Mouse (Mus musculus) MEL (cell line): ENCODE measurements around the gene Cyth3. TPM values are rescaled to one million over a fixed set of nuclear protein-coding genes. Genes with fewer than 3 reads are reported as not detected.
A peak's percentile ranks its signal among the peaks of the same experiment; 100 is the strongest.

ENCODE experiments used
- DNase-seq: peaks from one replicate; pipeline ENCODE4 v3.0.0; 2011; ENCODE audit warnings: low read depth, low spot score
- H3K27ac ChIP-seq: 2 replicates; pipeline ENCODE4 v1.5.1; 2012; ENCODE audit warnings: low read depth, mild to moderate bottlenecking, control low read depth, low read length, moderate library complexity; ENCODE audit not compliant: control insufficient read depth
- H3K27me3 ChIP-seq, 2 experiments: fragments of 150-350 bp in 1 of 2; sonication (generic) in 1 of 2; 2 replicates each; pipeline ENCODE4 v1.6.1; 2012; ENCODE audit warnings: low read length in 2 of 2, mild to moderate bottlenecking in 2 of 2, improper control_type of control experiment in 1 of 2, moderate library complexity in 1 of 2; ENCODE audit not compliant: insufficient read depth in 2 of 2, control insufficient read depth in 1 of 2
- H3K36me3 ChIP-seq, 2 experiments: 2 replicates each; pipeline ENCODE4 v1.6.1; 2012 to 2014; ENCODE audit warnings: low read length in 2 of 2, improper control_type of control experiment in 1 of 2, inconsistent platforms in 1 of 2, mild to moderate bottlenecking in 1 of 2; ENCODE audit not compliant: insufficient read depth in 2 of 2, control insufficient read depth in 1 of 2
- H3K4me1 ChIP-seq, 2 experiments: fragments of 150-350 bp in 1 of 2; sonication (generic) in 1 of 2; 2 replicates each; pipeline ENCODE4 v1.6.1; 2012; ENCODE audit warnings: low read length in 2 of 2, improper control_type of control experiment in 1 of 2, mild to moderate bottlenecking in 1 of 2; ENCODE audit not compliant: insufficient read depth in 2 of 2, control insufficient read depth in 1 of 2
- H3K4me3 ChIP-seq, 2 experiments: fragments of 150-350 bp in 1 of 2; sonication (generic) in 1 of 2; 2 replicates each; pipeline ENCODE4 v1.5.1; 2012; ENCODE audit warnings: low read depth in 2 of 2, low read length in 2 of 2, mild to moderate bottlenecking in 2 of 2, moderate library complexity in 2 of 2, control low read depth in 1 of 2, improper control_type of control experiment in 1 of 2; ENCODE audit not compliant: control insufficient read depth in 1 of 2, insufficient read depth in 1 of 2
- H3K79me2 ChIP-seq: 2 replicates; pipeline ENCODE4 v1.6.1; 2012; ENCODE audit warnings: mild to moderate bottlenecking, low read length, moderate library complexity; ENCODE audit not compliant: control insufficient read depth, poor library complexity, insufficient read depth
- H3K9ac ChIP-seq: 2 replicates; pipeline ENCODE4 v1.6.1; 2012; ENCODE audit warnings: low read depth, mild to moderate bottlenecking, control low read depth, low read length, moderate library complexity; ENCODE audit not compliant: control insufficient read depth, poor library complexity, severe bottlenecking
- H3K9me3 ChIP-seq: fragments of 150-350 bp; sonication (generic); replicated peaks from 2 replicates; pipeline ENCODE4 v1.6.1; 2012; ENCODE audit warnings: mild to moderate bottlenecking, low read length, improper control_type of control experiment, moderate library complexity; ENCODE audit not compliant: insufficient read depth
- BHLHE40 ChIP-seq: IDR thresholded peaks from 2 replicates; pipeline ENCODE4 v1.6.1; 2012; ENCODE audit warnings: low read depth, mild to moderate bottlenecking, inconsistent platforms, low read length, improper control_type of control experiment, borderline replicate concordance
- CHD2 ChIP-seq: IDR thresholded peaks from 2 replicates; pipeline ENCODE4 v1.6.1; 2011; ENCODE audit warnings: low read length, improper control_type of control experiment
- CTCF ChIP-seq, 3 experiments: IDR thresholded peaks in 2 of 3; conservative IDR thresholded peaks in 1 of 3; 2 replicates each; pipeline ENCODE4 v1.5.1; 2011 to 2012; ENCODE audit warnings: low read length in 3 of 3, low read depth in 2 of 3, mild to moderate bottlenecking in 2 of 3, improper control_type of control experiment in 1 of 3, inconsistent platforms in 1 of 3, mixed read lengths in 1 of 3, moderate library complexity in 1 of 3; ENCODE audit not compliant: control insufficient read depth in 1 of 3, insufficient read depth in 1 of 3, poor library complexity in 1 of 3, severe bottlenecking in 1 of 3
- E2F4 ChIP-seq: IDR thresholded peaks from 2 replicates; pipeline ENCODE4 v1.6.1; 2011; ENCODE audit warnings: low read depth, low read length, improper control_type of control experiment, borderline replicate concordance
- ELF1 ChIP-seq: IDR thresholded peaks from 2 replicates; pipeline ENCODE4 v1.6.1; 2014; ENCODE audit warnings: low read depth, mild to moderate bottlenecking, inconsistent platforms, low read length, improper control_type of control experiment, moderate library complexity
- ETS1 ChIP-seq: IDR thresholded peaks from 2 replicates; pipeline ENCODE4 v1.6.1; 2012; ENCODE audit warnings: low read depth, mild to moderate bottlenecking, inconsistent platforms, low read length, improper control_type of control experiment, moderate library complexity
- GATA1 ChIP-seq: IDR thresholded peaks from 2 replicates; pipeline ENCODE4 v1.6.1; 2011; ENCODE audit warnings: low read depth, low read length, improper control_type of control experiment
- HCFC1 ChIP-seq: IDR thresholded peaks from 2 replicates; pipeline ENCODE4 v1.6.1; 2012; ENCODE audit warnings: low read depth, mild to moderate bottlenecking, inconsistent platforms, low read length, improper control_type of control experiment, moderate library complexity
- KAT2A ChIP-seq: conservative IDR thresholded peaks from 2 replicates; pipeline ENCODE4 v1.6.1; 2012; ENCODE audit warnings: low read depth, low read length, improper control_type of control experiment, inconsistent platforms
- MAFK ChIP-seq: IDR thresholded peaks from 2 replicates; pipeline ENCODE4 v1.6.1; 2011; ENCODE audit warnings: low read depth, mild to moderate bottlenecking, low read length, improper control_type of control experiment, borderline replicate concordance
- MAX ChIP-seq: IDR thresholded peaks from 2 replicates; pipeline ENCODE4 v1.6.1; 2011; ENCODE audit warnings: low read length, improper control_type of control experiment
- MAZ ChIP-seq: IDR thresholded peaks from 2 replicates; pipeline ENCODE4 v1.6.1; 2012; ENCODE audit warnings: low read depth, mild to moderate bottlenecking, inconsistent platforms, low read length, improper control_type of control experiment
- MXI1 ChIP-seq: IDR thresholded peaks from 2 replicates; pipeline ENCODE4 v1.6.1; 2011; ENCODE audit warnings: mild to moderate bottlenecking, low read depth, low read length, improper control_type of control experiment
- MYC ChIP-seq: IDR thresholded peaks from 2 replicates; pipeline ENCODE4 v1.6.1; 2011; ENCODE audit warnings: low read depth, mild to moderate bottlenecking, low read length, improper control_type of control experiment, moderate library complexity
- NELFE ChIP-seq: IDR thresholded peaks from 2 replicates; pipeline ENCODE4 v1.6.1; 2011; ENCODE audit warnings: low read depth, low read length, improper control_type of control experiment
- NRF1 ChIP-seq: IDR thresholded peaks from 2 replicates; pipeline ENCODE4 v1.6.1; 2014; ENCODE audit warnings: low read depth, mild to moderate bottlenecking, inconsistent platforms, low read length, improper control_type of control experiment, moderate library complexity; ENCODE audit not compliant: poor library complexity, insufficient read depth, severe bottlenecking
- POLR2A ChIP-seq, 2 experiments: IDR thresholded peaks; 2 replicates each; pipeline ENCODE4 v1.6.1; 2011 to 2012; ENCODE audit warnings: low read length in 2 of 2, mild to moderate bottlenecking in 2 of 2, control low read depth in 1 of 2, improper control_type of control experiment in 1 of 2, low read depth in 1 of 2, moderate library complexity in 1 of 2; ENCODE audit not compliant: control insufficient read depth in 1 of 2, insufficient read depth in 1 of 2, poor library complexity in 1 of 2
- POLR2AphosphoS2 ChIP-seq: IDR thresholded peaks from 2 replicates; pipeline ENCODE4 v1.6.1; 2011; ENCODE audit warnings: low read length, improper control_type of control experiment
- POLR2AphosphoS5 ChIP-seq: IDR thresholded peaks from 2 replicates; pipeline ENCODE4 v1.6.1; 2012; ENCODE audit warnings: low read depth, borderline replicate concordance, mild to moderate bottlenecking, inconsistent platforms, low read length, moderate library complexity, mixed read lengths
- SIN3A ChIP-seq: IDR thresholded peaks from 2 replicates; pipeline ENCODE4 v1.6.1; 2012; ENCODE audit warnings: low read length, improper control_type of control experiment, inconsistent platforms
- SMC3 ChIP-seq: IDR thresholded peaks from 2 replicates; pipeline ENCODE4 v1.6.1; 2011; ENCODE audit warnings: low read depth, low read length, improper control_type of control experiment
- TCF12 ChIP-seq: IDR thresholded peaks from 2 replicates; pipeline ENCODE4 v1.6.1; 2014; ENCODE audit warnings: low read depth, mild to moderate bottlenecking, inconsistent platforms, low read length, improper control_type of control experiment, moderate library complexity
- USF1 ChIP-seq: IDR thresholded peaks from 2 replicates; pipeline ENCODE4 v1.6.1; 2014; ENCODE audit warnings: low read depth, mild to moderate bottlenecking, inconsistent platforms, low read length, improper control_type of control experiment, moderate library complexity
- USF2 ChIP-seq, 2 experiments: IDR thresholded peaks; 2 replicates each; pipeline ENCODE4 v1.6.1; 2011 to 2012; ENCODE audit warnings: improper control_type of control experiment in 2 of 2, low read length in 2 of 2, borderline replicate concordance in 1 of 2, inconsistent platforms in 1 of 2, low read depth in 1 of 2, mild to moderate bottlenecking in 1 of 2; ENCODE audit not compliant: insufficient read depth in 1 of 2
- ZKSCAN1 ChIP-seq: IDR thresholded peaks from 2 replicates; pipeline ENCODE4 v1.6.1; 2012; ENCODE audit warnings: low read depth, mild to moderate bottlenecking, inconsistent platforms, low read length, improper control_type of control experiment, moderate library complexity
- ZMIZ1 ChIP-seq: IDR thresholded peaks from 2 replicates; pipeline ENCODE4 v1.6.1; 2012; ENCODE audit warnings: low read depth, mild to moderate bottlenecking, inconsistent platforms, low read length, improper control_type of control experiment, moderate library complexity
- ZNF384 ChIP-seq: IDR thresholded peaks from 2 replicates; pipeline ENCODE4 v1.6.1; 2012; ENCODE audit warnings: low read depth, mild to moderate bottlenecking, inconsistent platforms, low read length, improper control_type of control experiment
- polyA plus RNA-seq, 2 experiments: library from polyadenylated mRNA; stranded (reverse) in 1 of 2; unstranded in 1 of 2; fragments of >175 nt in 1 of 2; fragments of >200 nt in 1 of 2; gene quantifications; 2 replicates each; pipeline versions ENCODE4 v1.2.1 to v1.2.4; 2012; ENCODE audit warnings: low replicate concordance in 2 of 2, low read depth in 1 of 2; ENCODE audit not compliant: insufficient read length in 2 of 2, insufficient read depth in 1 of 2, missing spikeins in 1 of 2
- total RNA-seq: library from RNA; depleted of rRNA; stranded (reverse); fragments of 300-350 nt; gene quantifications from 2 replicates; pipeline ENCODE4 v1.2.3, GENCODE M21; 2012; rRNA removed

Cyth3 gene
- 32.8 and 41.1 TPM in 2 replicates for total RNA-seq
- polyA plus RNA-seq = 10 to 100 TPM in 1 of 2 experiments, not detected in 1; 44.9 TPM

DNA sequence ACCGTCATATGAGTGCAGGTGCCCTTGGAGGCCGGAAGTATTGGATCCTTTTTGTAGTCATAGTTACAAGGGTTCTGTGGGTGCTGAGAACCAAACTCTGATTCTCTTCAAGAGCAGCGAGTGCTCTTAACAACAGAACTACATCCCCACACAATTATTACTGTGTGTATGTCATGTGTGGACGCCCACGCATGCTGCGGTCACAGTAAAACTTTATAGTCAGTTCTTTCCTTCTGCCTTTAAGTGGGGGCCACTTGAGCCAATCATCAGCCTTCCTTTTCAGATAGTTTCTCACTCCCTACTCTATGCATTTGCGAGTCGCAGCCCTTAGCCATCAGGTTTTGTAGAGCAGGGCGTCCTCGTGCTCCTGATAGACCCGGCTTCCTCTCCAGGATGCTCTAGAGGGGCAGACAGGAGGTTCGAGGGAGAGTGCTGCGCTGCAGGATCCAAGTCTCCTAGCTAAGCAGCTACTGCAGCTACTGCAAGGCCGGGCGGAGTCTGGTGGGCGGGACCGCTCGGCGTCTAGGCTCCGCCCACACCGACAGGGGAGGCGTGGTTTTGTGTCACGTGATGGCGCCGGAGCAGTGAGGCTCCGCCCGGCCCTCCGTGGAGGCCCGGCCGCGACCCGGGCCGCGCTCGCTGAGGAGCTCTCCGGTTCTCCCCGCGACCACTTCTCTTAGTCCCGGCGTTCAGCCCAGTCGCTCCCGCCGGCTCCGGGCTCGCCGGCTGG lies at the start of gene Cyth3:
Cyth3 (plus strand) TSS at position 555 of the 730 bp plus-strand sequence.
- TF ChIP-seq SIN3A (peak; percentile 67), TCF12 (no peak), KAT2A (no peak), CTCF (IDR thresholded peaks at IDR 0.05 in 2 of 3, conservative IDR thresholded peaks at IDR 0.05 in 1 of 3; ENCODE audit: control insufficient read depth in 1 of 3, insufficient read depth in 1 of 3, low read depth in 2 of 3, low read length in 3 of 3, poor library complexity in 1 of 3, severe bottlenecking in 1 of 3) (no peak), MAX (peak; percentile 93), USF2 (IDR thresholded peaks at IDR 0.05; ENCODE audit: borderline replicate concordance in 1 of 2, insufficient read depth in 1 of 2, low read depth in 1 of 2, low read length in 2 of 2) (peak; percentile 59 to 91; a peak in 3 of 4 replicates), GATA1 (0 out of 2 replicates have a peak, but pooled peaks have one; percentile 5), POLR2AphosphoS5 (no peak), MYC (peak; percentile 24; the same call in 1 of the 2 replicates), HCFC1 (no peak), USF1 (peak; percentile 99), ZNF384 (no peak), MAFK (no peak), BHLHE40 (peak; percentile 42; the same call in 1 of the 2 replicates), E2F4 (no peak), ETS1 (0 out of 2 replicates have a peak, but pooled peaks have one; percentile 40), ZMIZ1 (peak; percentile 59; the same call in 1 of the 2 replicates), SMC3 (no peak), POLR2A (IDR thresholded peaks at IDR 0.05; ENCODE audit: control insufficient read depth in 1 of 2, insufficient read depth in 1 of 2, low read depth in 1 of 2, low read length in 2 of 2, poor library complexity in 1 of 2) (peak; percentile 80 to 87), NELFE (peak; percentile 83), MAZ (no peak), POLR2AphosphoS2 (peak; percentile 66; the same call in 1 of the 2 replicates), ZKSCAN1 (no peak), NRF1 (peak; percentile 17; the same call in 1 of the 2 replicates), ELF1 (0 out of 2 replicates have a peak, but pooled peaks have one; percentile 16), MXI1 (peak; percentile 83), CHD2 (no peak)
- peak; percentile 93 for DNase-seq
- H3K36me3 ChIP-seq = peaks cover 0 to 39% of the 10 kb centered on the region in 2 experiments; a peak in 2 of 4 replicates
- H3K27me3 ChIP-seq = no peaks in the 10 kb centered on the region
- H3K9me3 ChIP-seq = no peaks in the 10 kb centered on the region
- H3K79me2 ChIP-seq = peaks cover 28% of the 10 kb centered on the region
- peak within 1 kb of the TSS; percentile 96 for H3K9ac ChIP-seq
- peak within 1 kb of the TSS; percentile 92 to 95 for H3K4me3 ChIP-seq
- peak within 1 kb of the TSS; percentile 67 for H3K27ac ChIP-seq
- peaks cover 19 to 30% of the 10 kb centered on the region in 2 experiments for H3K4me1 ChIP-seq
